Mouse (Mus musculus) brain, embryonic 14.5 days (tissue): ENCODE results near the gene Syne4.
A peak's percentile ranks its signal among the peaks of the same experiment; 100 is the strongest.

ENCODE experiments used
- CTCF ChIP-seq: fragments of 200-500 bp; IDR thresholded peaks from 2 replicates; pipeline ENCODE4 v1.5.1; 2012; ENCODE audit warnings: inconsistent platforms, mild to moderate bottlenecking, moderate library complexity, borderline replicate concordance; ENCODE audit not compliant: insufficient read depth, insufficient read length; ENCODE audit errors: extremely low read depth
- POLR2A ChIP-seq: fragments of 200-500 bp; IDR thresholded peaks from 2 replicates; pipeline ENCODE4 v1.6.1; 2012; ENCODE audit warnings: mild to moderate bottlenecking, inconsistent platforms, borderline replicate concordance; ENCODE audit not compliant: poor library complexity, insufficient read depth, insufficient read length, severe bottlenecking; ENCODE audit errors: extremely low read depth

GRCm38 (mm10) chr7:30325364-30325763 is 10.8 kb downstream of the Syne4 start:
- no peak for TF ChIP-seq POLR2A
- peak; percentile 58; the same call in 1 of the 2 replicates for TF ChIP-seq CTCF
